Mouse (Mus musculus): ENCODE measurements around the gene Zc3h13. TPM values are rescaled to one million over a fixed set of nuclear protein-coding genes. Genes with fewer than 3 reads are reported as not detected.
A peak's percentile ranks its signal among the peaks of the same experiment; 100 is the strongest.

Zc3h13 gene
- total RNA-seq, 2 experiments from 2014 or later = 25.2 to 29.2 TPM

DNA sequence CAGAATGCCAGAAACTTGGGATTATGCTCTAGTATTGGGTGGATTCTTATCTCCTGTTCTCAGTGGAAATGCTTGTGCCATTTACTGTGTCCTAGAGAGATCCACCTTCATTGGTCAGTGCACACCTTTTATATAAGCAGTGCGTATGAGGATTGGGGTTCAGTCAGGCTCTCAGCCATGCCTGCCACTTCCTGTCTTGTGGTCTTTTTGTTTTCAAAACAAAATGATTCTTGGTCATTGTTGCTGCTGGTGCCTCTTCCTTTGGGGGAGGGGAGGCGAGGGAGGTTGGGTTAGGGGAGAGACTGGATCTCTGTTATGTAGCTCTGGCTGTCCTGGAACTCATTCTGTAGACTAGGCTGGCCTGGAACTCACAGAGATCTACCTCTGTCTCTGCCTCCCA is 34.6 kb downstream of the Zc3h13 start:
- no peak for DNase-seq
- intact Hi-C loops (cut with DNase I) = no loop called here

DNA sequence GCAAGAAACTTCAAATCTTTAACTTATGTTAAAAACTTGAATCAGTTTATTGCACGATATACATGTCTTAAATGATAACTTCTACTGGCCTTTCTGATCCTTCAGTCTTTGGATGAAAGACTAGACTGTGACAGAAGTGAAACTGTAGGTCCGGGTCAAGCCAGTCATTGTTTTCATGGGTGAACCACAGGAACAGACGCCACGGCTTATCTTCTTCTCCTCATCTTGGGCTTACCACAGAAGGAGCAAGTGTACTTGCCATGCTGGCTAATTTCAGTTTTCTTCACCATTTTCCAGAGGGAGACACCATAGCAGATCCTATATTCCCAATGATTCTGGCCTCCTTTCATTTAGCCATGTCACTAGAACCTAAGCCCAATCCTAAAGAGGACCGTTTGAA is 36.1 kb downstream of the Zc3h13 start:
- no peak for DNase-seq
- intact Hi-C loops (cut with DNase I) = no loop called here

DNA sequence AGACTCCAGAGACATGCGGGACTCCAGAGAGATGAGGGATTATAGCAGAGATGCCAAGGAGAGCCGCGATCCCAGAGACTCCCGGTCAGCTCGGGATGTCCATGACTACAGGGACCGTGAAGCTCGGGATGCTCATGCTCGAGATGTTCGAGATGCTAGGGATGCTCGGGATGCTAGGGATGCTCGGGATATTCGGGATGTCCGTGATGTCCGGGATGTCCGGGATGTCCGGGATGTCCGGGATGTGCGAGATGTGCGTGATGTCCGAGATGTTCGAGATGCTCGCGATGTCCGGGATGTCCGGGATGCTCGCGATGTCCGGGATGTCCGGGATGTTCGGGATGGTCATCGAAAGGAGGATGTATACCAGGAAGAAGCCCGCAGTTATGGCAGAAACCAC is 39.2 kb downstream of the Zc3h13 start:
- intact Hi-C loops (cut with DNase I) = no loop called here

DNA sequence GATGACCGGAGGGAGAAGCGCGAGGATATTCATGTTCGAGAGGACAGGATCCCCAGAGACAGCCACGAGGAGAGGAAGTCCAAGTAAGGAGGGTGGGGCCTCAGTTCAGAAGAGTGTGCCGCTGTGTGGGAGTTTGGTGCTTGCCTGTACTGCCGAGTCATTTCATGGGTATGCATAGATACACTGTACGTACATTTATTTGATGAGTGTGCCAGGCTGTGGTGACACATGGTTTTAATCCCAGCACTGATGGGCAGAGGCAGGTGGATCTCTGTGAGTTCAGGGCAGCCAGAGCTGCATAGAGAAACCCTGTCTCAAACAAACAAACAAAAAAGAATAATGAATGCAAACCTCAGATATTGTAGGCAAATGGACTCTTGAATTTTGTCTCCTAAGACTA is 43.9 kb downstream of the Zc3h13 start:
- DNase-seq = no peak
- intact Hi-C loops (cut with DNase I) = no loop called here

More for the DNA sequence above, 39.2 kb downstream of the Zc3h13 start:
- DNase-seq = no peak

DNA sequence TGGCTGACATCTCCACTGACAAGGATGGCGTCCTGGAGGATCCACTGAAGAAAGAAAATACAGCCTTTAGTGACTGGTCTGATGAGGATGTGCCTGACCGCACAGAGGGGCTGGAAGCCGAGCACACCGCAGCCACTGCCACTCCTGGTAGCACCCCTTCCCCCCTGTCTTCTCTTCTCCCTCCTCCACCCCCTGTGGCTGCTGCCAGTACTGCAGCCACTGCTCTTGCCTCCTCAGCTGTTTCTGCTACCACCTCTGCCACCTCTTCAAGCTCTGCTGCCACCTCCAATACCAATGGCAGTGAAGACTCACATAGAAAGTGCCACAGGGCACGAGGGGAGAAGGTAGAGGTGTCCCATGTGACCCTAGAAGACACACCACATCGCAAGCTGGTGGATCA is 46.4 kb downstream of the Zc3h13 start:
- peak in 1 of 2 experiments; percentile 14 for DNase-seq
- intact Hi-C loops (cut with DNase I) = no loop called here

DNA sequence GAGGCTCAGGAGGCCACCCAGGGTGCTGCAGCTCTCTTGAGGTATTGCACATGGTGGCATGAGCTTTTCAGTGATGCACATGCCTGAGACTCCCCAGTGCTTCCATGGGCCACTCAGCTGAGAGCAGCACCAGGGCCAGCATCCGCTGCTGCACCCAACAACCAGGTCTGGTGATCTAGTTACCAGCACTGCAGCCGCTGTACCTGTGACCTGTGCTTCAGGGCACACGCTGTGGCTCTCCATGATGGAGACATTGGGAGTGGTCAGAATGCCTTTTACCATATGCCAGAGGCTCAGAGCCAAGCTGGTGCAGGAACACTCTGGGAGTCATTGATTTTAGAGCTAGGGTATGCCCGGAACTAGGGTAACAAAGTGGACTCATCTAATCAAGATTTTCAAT is 50.1 kb downstream of the Zc3h13 start:
- intact Hi-C loops (cut with DNase I) = no loop called here
- DNase-seq = no peak

DNA sequence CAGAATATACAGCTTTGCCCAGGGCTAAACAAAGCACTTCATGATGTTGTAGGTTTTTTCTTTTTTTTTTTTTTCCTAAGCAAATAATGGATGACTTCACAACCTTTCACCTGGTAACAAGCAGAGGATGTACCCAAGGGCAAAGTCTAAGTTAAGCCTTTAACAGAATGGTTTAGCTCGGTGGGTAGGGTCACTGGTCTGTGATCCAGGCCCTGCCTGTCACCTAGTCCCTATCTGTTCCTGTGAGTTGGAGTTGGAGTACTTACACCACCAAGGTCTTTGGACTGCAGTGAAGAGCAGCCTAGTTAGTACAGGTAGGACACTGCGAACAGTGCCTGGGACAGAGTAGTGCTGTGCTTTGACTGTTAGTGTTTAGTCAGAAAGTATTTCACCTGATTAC is 53.7 kb downstream of the Zc3h13 start:
- DNase-seq = no peak
- intact Hi-C loops (cut with DNase I) = no loop called here

DNA sequence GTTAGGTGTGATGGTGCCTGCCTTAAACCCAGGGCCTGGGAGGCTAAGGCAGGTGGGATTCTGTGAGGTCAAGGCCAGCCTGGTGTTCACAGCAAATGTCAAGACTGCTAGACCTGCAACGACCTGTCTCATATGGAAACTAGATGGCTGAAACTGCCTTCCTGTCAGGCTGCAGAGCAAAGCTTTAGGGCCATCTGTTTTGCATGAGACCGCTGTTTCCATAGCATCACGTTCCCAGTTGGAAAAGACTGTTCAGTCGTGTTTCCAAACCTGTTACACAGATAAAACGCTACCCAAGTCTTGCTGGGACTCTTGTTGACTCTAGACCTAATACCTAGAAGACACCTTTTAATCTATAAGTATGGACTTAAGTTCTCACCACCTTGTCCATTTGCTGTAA is 61.9 kb downstream of the Zc3h13 start:
- intact Hi-C loops (cut with DNase I) = no loop called here
- no peak for DNase-seq

DNA sequence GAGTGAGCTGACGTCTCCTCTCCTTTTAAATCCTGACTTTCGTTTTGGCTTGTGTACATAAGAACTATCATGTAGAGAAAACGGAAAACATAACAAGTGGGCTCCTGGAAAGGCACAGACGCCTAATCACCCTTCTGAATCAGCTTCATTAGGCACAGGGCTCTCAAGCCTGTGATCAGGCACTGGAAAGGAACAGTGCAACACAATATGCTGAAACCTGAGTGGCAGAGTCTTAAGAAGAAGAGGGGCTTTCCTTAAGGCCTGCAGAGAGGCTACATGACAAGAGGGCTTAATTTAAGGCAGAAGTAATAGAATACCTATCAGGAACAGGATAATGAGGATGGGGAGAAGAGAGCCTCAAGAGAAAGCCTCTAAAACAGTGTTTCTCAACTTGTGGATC is 67.5 kb downstream of the Zc3h13 start:
- intact Hi-C loops (cut with DNase I) = no loop called here
- DNase-seq = no peak

DNA sequence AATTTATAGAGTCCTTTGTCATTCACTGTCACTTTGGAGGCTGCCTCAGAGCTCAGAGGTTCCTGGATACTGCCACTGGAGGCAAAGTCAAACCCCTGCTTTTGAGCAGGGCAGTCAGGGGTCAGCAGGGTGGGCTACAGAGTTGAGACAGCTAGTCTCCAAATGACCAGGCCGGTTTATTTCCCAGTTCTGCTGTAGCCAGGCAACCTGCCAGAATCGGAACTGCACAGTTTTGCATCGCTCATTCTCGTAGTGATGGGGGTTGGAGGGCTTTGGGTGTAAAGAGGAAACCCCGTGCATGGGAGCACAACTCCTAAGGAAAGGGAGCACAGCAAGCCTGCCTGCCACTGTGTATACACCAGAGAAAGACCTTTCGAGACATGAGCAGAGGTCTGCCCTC is 79.1 kb downstream of the Zc3h13 start:
- intact Hi-C loops (cut with DNase I) = no loop called here
- no peak for DNase-seq

DNA sequence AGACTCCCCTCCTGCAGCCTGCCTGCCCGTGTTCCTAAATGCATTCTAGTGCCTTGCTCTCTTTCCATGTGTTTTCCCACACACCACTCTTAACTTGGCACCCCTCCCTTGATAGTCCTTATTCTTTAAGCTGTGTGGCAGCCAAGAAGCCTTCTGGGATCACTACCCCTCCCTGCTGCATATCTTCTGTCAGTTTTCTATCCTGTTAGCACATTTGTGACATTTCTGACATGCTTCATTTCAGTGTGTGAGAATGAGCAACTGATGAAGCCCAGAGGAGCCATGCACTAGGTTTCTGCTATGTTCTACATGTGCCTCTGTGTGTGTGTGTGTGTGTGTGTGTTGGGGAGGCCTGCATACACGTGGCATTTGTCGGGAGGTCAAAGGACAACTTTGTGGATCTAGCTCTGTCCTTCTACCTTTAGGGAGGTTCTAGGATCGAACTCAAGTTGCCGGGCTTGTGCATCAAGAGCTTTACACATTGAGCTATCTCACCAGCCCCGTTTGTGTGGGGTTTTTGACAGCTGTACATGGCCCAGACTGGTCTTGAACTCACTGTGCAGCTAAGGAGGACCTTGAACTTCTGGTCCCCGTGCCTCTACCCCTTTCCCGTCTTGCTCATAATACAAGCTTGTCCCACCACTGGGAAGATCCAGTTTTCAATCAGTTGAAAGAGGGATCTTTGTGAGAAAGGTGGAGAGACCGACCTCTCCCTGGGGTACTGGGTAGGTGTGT is 81.3 kb downstream of the Zc3h13 start:
- no peak for DNase-seq
- intact Hi-C loops (cut with DNase I) = no loop called here

DNA sequence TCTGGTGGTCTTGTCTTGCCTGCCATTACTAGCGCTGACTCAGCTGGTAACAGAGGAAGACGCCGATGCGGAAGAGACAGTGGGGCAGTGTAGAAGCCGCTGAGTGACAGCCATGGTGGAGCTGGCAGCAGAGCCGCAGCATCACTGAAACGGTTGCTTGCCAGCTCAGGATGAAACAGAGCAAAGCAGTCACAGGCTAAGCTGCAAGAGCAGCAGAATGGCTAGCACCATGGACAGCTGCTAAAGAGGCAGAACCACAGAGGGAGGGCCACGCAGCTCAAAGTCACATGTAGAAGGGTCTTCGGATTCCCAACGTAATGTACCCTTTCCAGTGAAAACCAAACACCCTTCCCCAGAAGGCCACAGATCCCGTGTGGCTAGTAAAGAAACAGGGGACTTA is 82.6 kb downstream of the Zc3h13 start:
- intact Hi-C loops (cut with DNase I) = no loop called here
- peak; percentile 4 to 32 for DNase-seq

DNA sequence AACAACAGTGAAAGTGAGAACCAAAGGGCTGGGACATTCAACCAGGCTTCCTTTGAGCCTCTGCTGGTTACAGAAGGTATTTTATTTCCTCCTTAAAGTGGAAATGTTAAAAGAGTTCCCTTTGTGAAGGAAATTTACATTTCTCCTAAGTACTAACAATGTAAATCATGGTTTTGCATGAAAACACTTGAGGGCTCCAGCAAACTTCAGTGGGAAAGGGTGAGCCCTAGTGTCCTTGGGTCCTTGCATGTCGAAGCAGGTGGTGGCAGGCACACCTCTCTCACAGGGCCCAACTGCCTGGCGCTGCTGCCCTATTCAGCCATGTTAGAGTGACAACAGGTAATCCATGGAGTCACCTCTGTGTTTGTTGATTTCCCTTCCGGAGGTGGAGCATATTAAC is 83.3 kb downstream of the Zc3h13 start:
- no peak for DNase-seq
- intact Hi-C loops (cut with DNase I) = no loop called here

DNA sequence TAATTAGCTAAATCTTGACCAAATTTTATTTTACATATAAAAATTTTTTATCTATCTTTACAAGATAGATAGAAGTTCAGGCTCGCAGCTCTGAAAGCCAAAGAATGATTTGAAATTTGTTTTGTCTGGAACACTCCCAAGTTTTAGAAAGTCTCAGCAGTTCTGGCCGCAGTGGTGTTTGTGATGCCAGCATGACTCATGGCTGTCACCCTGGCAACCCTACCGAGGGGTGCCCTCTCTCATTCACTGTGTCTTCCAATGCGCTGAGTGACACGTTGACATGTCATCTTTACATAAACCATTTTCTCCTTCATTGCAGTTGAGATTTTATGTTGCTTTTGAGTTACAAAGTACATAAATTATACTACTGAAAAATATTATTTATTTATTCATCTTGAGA is 85.7 kb downstream of the Zc3h13 start:
- DNase-seq = no peak
- intact Hi-C loops (cut with DNase I) = no loop called here

DNA sequence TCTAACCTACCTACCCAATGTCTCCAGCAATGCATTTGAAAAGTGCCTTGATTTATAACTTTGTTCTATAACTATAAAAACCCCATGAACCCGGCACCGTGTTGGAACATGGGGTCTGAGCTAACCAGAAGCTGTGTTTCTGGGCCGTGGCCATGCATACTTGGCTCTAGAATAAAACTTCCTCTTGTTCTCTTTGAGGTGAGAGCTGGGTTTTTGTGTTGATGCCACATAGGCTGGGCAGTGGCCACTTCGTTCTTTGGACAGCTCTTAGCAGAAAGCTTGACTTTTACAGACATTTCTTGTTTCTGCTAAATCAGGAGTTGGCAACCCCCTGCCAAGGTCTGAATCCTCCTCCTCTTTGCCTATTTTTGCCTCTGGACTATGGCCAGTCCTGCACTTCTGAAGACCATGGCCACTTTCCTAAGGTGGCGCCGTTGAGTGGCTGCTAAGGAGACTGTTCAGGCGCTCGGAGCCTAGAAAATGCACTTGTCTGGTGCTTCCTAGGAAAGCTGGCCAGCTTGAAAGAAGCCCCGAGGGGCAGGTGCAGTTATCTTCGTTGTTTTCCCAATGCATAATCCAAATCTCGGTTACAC is 90.9 kb downstream of the Zc3h13 start:
- intact Hi-C loops (cut with DNase I) = no loop called here
- DNase-seq = peak in 1 of 2 experiments; percentile 3

DNA sequence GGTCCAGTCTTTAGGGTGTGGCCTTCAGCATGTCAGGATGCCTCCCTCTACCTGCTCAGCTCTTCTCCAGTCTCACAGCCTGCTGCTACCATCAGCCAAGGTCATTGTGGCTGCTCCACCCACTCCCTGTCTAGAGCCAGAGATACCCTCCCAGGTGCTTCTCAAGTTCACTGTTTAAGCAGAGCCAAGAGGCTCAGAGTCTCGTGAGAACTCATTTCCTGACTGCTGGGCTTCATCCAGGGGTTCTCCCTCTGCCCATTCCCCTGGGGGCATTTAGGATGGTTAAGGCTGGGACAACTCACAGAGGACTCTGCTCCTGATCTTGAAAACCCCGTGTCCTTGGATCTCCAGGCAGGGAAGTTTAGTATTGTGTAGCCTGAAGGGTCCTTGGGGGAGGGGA is 92.1 kb downstream of the Zc3h13 start:
- intact Hi-C loops (cut with DNase I) = no loop called here
- no peak for DNase-seq

DNA sequence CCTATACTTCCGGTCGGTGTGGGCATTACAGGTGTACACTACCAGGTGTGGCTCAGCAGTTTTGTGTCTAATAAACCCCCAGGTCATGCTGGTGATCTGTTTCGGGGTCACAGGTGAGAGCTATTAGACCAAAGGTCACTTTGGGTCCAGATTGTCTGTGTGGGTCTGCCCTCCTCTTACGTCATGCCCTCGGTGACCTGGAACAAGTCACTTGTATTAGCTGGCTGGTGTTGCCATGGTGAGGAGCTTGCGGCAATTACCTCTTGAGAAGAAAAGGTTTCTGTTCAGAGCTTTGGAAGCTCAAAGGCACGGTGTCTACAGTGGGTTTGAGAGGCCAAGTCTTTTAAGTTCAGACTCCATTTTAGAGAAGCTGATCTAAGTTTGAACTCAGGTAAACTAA is 93.4 kb downstream of the Zc3h13 start:
- intact Hi-C loops (cut with DNase I) = no loop called here
- no peak for DNase-seq

Small RNA genes lying within 50 kb of the gene (microRNA-seq; reads per million reads assigned to microRNA genes)
- gene Gm44482 = 0 reads per million in 2 experiments

Other genes with a start within 250 kb of the Zc3h13 start
- not detected for gene Lrrc63, start 153.5 kb upstream of the Zc3h13 start, total RNA-seq (2021)
- gene Lcp1, start 153.3 kb upstream of the Zc3h13 start, total RNA-seq (2021) = 10 to 100 TPM; 13.5 to 17.9 TPM
- not detected for gene Cpb2, start 42.1 kb upstream of the Zc3h13 start, total RNA-seq (2021)
- gene Siah3, start 171.6 kb downstream of the Zc3h13 start, total RNA-seq (2021) = under 1 TPM in 1 of 2 experiments, not detected in 1; 0.05 TPM

Data from heart, postnatal 14 days (tissue).